Mouse (Mus musculus): Measurements from ENCODE around the gene Sorl1. TPM values are rescaled to one million over a fixed set of nuclear protein-coding genes. Genes with fewer than 3 reads are reported as not detected.

The Sorl1 gene
- polyA plus RNA-seq, 1 experiment from 2014 or later: 4.1 TPM

GRCm38 (mm10) chr9:42113316-42113715 lies 10.8 kb downstream of the Sorl1 start:
- no peak overlapping the region for H3K27ac ChIP-seq (replicated peaks; ENCODE audit: low read depth, low read length)
- peaks cover 11% of the 10 kb centered on the region for H3K4me1 ChIP-seq (ENCODE audit: control insufficient read depth, insufficient read depth, low read length)
- no peaks in the 10 kb centered on the region for H3K27me3 ChIP-seq (ENCODE audit: control insufficient read depth, insufficient read depth, low read length)
- H3K9ac ChIP-seq (ENCODE audit: low read length): no peak overlapping the region
- 80% methylated on average over 5 of the region's 5 CpGs for WGBS
- no peak for ATAC-seq (ENCODE audit: insufficient number of reproducible peaks, low FRiP score, low TSS enrichment, low read depth)
- DNase-seq (ENCODE audit: low spot score): no peak
- no peak overlapping the region for H3K4me2 ChIP-seq (ENCODE audit: low read depth, severe bottlenecking)
- H3K9me3 ChIP-seq (ENCODE audit: control insufficient read depth, low read length): no peaks in the 10 kb centered on the region
- H3K36me3 ChIP-seq (ENCODE audit: control insufficient read depth, insufficient read depth, low read length): no peaks in the 10 kb centered on the region
- no peak overlapping the region for H3K4me3 ChIP-seq (ENCODE audit: low read depth, low read length)

GRCm38 (mm10) chr9:42112691-42113090 lies 11.4 kb downstream of the Sorl1 start:
- no peaks in the 10 kb centered on the region for H3K36me3 ChIP-seq (ENCODE audit: control insufficient read depth, insufficient read depth, low read length)
- DNase-seq (ENCODE audit: low spot score): no peak
- no peak for ATAC-seq (ENCODE audit: insufficient number of reproducible peaks, low FRiP score, low TSS enrichment, low read depth)
- peaks cover 11% of the 10 kb centered on the region for H3K4me1 ChIP-seq (ENCODE audit: control insufficient read depth, insufficient read depth, low read length)
- H3K9me3 ChIP-seq (ENCODE audit: control insufficient read depth, low read length): no peaks in the 10 kb centered on the region
- no peak overlapping the region for H3K9ac ChIP-seq (ENCODE audit: low read length)
- no peak overlapping the region for H3K4me3 ChIP-seq (ENCODE audit: low read depth, low read length)
- H3K27ac ChIP-seq (replicated peaks; ENCODE audit: low read depth, low read length): no peak overlapping the region
- whole genome bisulfite sequencing: 91% methylated on average over 6 of the region's 6 CpGs
- no peak overlapping the region for H3K4me2 ChIP-seq (ENCODE audit: low read depth, severe bottlenecking)
- no peaks in the 10 kb centered on the region for H3K27me3 ChIP-seq (ENCODE audit: control insufficient read depth, insufficient read depth, low read length)

GRCm38 (mm10) chr9:42111256-42111655 lies 12.8 kb downstream of the Sorl1 start:
- H3K27ac ChIP-seq (replicated peaks; ENCODE audit: low read depth, low read length): no peak overlapping the region
- no peak overlapping the region for H3K9ac ChIP-seq (ENCODE audit: low read length)
- H3K36me3 ChIP-seq (ENCODE audit: control insufficient read depth, insufficient read depth, low read length): no peaks in the 10 kb centered on the region
- DNase-seq (ENCODE audit: low spot score): no peak
- ATAC-seq (ENCODE audit: insufficient number of reproducible peaks, low FRiP score, low TSS enrichment, low read depth): no peak
- H3K4me1 ChIP-seq (ENCODE audit: control insufficient read depth, insufficient read depth, low read length): peaks cover 5% of the 10 kb centered on the region; the same call in 1 of the 2 replicates
- H3K27me3 ChIP-seq (ENCODE audit: control insufficient read depth, insufficient read depth, low read length): no peaks in the 10 kb centered on the region
- H3K9me3 ChIP-seq (ENCODE audit: control insufficient read depth, low read length): no peaks in the 10 kb centered on the region
- 92% methylated on average over 7 of the region's 7 CpGs for WGBS
- no peak overlapping the region for H3K4me3 ChIP-seq (ENCODE audit: low read depth, low read length)
- no peak overlapping the region for H3K4me2 ChIP-seq (ENCODE audit: low read depth, severe bottlenecking)

GRCm38 (mm10) chr9:42109837-42110451 lies 14.2 kb downstream of the Sorl1 start:
- H3K27ac ChIP-seq (replicated peaks; ENCODE audit: low read depth, low read length): no peak overlapping the region
- H3K4me2 ChIP-seq (ENCODE audit: low read depth, severe bottlenecking): no peak overlapping the region
- WGBS: 54% methylated on average over 9 of the region's 9 CpGs
- no peak for ATAC-seq (ENCODE audit: insufficient number of reproducible peaks, low FRiP score, low TSS enrichment, low read depth)
- no peak overlapping the region for H3K9ac ChIP-seq (ENCODE audit: low read length)
- H3K4me3 ChIP-seq (ENCODE audit: low read depth, low read length): no peak overlapping the region
- no peaks in the 10 kb centered on the region for H3K27me3 ChIP-seq (ENCODE audit: control insufficient read depth, insufficient read depth, low read length)
- H3K9me3 ChIP-seq (ENCODE audit: control insufficient read depth, low read length): no peaks in the 10 kb centered on the region
- H3K4me1 ChIP-seq (ENCODE audit: control insufficient read depth, insufficient read depth, low read length): peaks cover 5% of the 10 kb centered on the region; the same call in 1 of the 2 replicates
- DNase-seq (ENCODE audit: low spot score): no peak
- no peaks in the 10 kb centered on the region for H3K36me3 ChIP-seq (ENCODE audit: control insufficient read depth, insufficient read depth, low read length)

GRCm38 (mm10) chr9:42109131-42109530 lies 15.0 kb downstream of the Sorl1 start:
- H3K4me3 ChIP-seq (ENCODE audit: low read depth, low read length): no peak overlapping the region
- no peak overlapping the region for H3K9ac ChIP-seq (ENCODE audit: low read length)
- H3K36me3 ChIP-seq (ENCODE audit: control insufficient read depth, insufficient read depth, low read length): no peaks in the 10 kb centered on the region
- peaks cover 5% of the 10 kb centered on the region; the same call in 1 of the 2 replicates for H3K4me1 ChIP-seq (ENCODE audit: control insufficient read depth, insufficient read depth, low read length)
- no peak for ATAC-seq (ENCODE audit: insufficient number of reproducible peaks, low FRiP score, low TSS enrichment, low read depth)
- no peak overlapping the region for H3K27ac ChIP-seq (replicated peaks; ENCODE audit: low read depth, low read length)
- H3K27me3 ChIP-seq (ENCODE audit: control insufficient read depth, insufficient read depth, low read length): no peaks in the 10 kb centered on the region
- H3K4me2 ChIP-seq (ENCODE audit: low read depth, severe bottlenecking): no peak overlapping the region
- 54% methylated on average over 5 of the region's 5 CpGs for WGBS
- no peak for DNase-seq (ENCODE audit: low spot score)
- H3K9me3 ChIP-seq (ENCODE audit: control insufficient read depth, low read length): no peaks in the 10 kb centered on the region

GRCm38 (mm10) chr9:42108369-42108951 lies 15.6 kb downstream of the Sorl1 start:
- no peak overlapping the region for H3K4me3 ChIP-seq (ENCODE audit: low read depth, low read length)
- H3K27me3 ChIP-seq (ENCODE audit: control insufficient read depth, insufficient read depth, low read length): no peaks in the 10 kb centered on the region
- no peak overlapping the region; the same call in 1 of the 2 replicates for H3K27ac ChIP-seq (replicated peaks; ENCODE audit: low read depth, low read length)
- peaks cover 5% of the 10 kb centered on the region; the same call in 1 of the 2 replicates for H3K4me1 ChIP-seq (ENCODE audit: control insufficient read depth, insufficient read depth, low read length)
- ATAC-seq (ENCODE audit: insufficient number of reproducible peaks, low FRiP score, low TSS enrichment, low read depth) (no peak), DNase-seq (ENCODE audit: low spot score) (no peak)
- no peak overlapping the region for H3K9ac ChIP-seq (ENCODE audit: low read length)
- 50% methylated on average over 6 of the region's 6 CpGs for WGBS
- H3K9me3 ChIP-seq (ENCODE audit: control insufficient read depth, low read length): no peaks in the 10 kb centered on the region
- H3K36me3 ChIP-seq (ENCODE audit: control insufficient read depth, insufficient read depth, low read length): no peaks in the 10 kb centered on the region
- no peak overlapping the region for H3K4me2 ChIP-seq (ENCODE audit: low read depth, severe bottlenecking)

GRCm38 (mm10) chr9:42107062-42107461 lies 17.0 kb downstream of the Sorl1 start:
- no peak for ATAC-seq (ENCODE audit: insufficient number of reproducible peaks, low FRiP score, low TSS enrichment, low read depth)
- H3K36me3 ChIP-seq (ENCODE audit: control insufficient read depth, insufficient read depth, low read length): no peaks in the 10 kb centered on the region
- H3K9ac ChIP-seq (ENCODE audit: low read length): no peak overlapping the region
- no peaks in the 10 kb centered on the region for H3K27me3 ChIP-seq (ENCODE audit: control insufficient read depth, insufficient read depth, low read length)
- H3K4me3 ChIP-seq (ENCODE audit: low read depth, low read length): no peak overlapping the region
- H3K9me3 ChIP-seq (ENCODE audit: control insufficient read depth, low read length): no peaks in the 10 kb centered on the region
- whole genome bisulfite sequencing: 95% methylated on average over 10 of the region's 10 CpGs
- H3K4me1 ChIP-seq (ENCODE audit: control insufficient read depth, insufficient read depth, low read length): peaks cover 5% of the 10 kb centered on the region; the same call in 1 of the 2 replicates
- H3K27ac ChIP-seq (replicated peaks; ENCODE audit: low read depth, low read length): no peak overlapping the region
- no peak for DNase-seq (ENCODE audit: low spot score)
- H3K4me2 ChIP-seq (ENCODE audit: low read depth, severe bottlenecking): no peak overlapping the region

GRCm38 (mm10) chr9:42106305-42106704 lies 17.8 kb downstream of the Sorl1 start:
- no peak for DNase-seq (ENCODE audit: low spot score)
- WGBS: 87% methylated on average over 7 of the region's 7 CpGs
- Histone ChIP-seq H3K9ac (ENCODE audit: low read length) (no peak overlapping the region), H3K4me2 (ENCODE audit: low read depth, severe bottlenecking) (no peak overlapping the region), H3K4me3 (ENCODE audit: low read depth, low read length) (no peak overlapping the region), H3K36me3 (ENCODE audit: control insufficient read depth, insufficient read depth, low read length) (no peaks in the 10 kb centered on the region), H3K4me1 (ENCODE audit: control insufficient read depth, insufficient read depth, low read length) (peaks cover 5% of the 10 kb centered on the region; the same call in 1 of the 2 replicates), H3K27ac (replicated peaks; ENCODE audit: low read depth, low read length) (no peak overlapping the region), H3K9me3 (ENCODE audit: control insufficient read depth, low read length) (no peaks in the 10 kb centered on the region), H3K27me3 (ENCODE audit: control insufficient read depth, insufficient read depth, low read length) (no peaks in the 10 kb centered on the region)
- no peak for ATAC-seq (ENCODE audit: insufficient number of reproducible peaks, low FRiP score, low TSS enrichment, low read depth)

All from limb, embryonic 11.5 days (tissue).